Mouse (Mus musculus): ENCODE measurements around the gene 4930432K21Rik.

Gene 4930432K21Rik

GRCm38 (mm10) chr8:84148531-84148850 lies 666 bp downstream of the 4930432K21Rik start:
- peak in 1 of 2 experiments; percentile 27 for DNase-seq

GRCm38 (mm10) chr8:84149181-84149580 lies 1.4 kb downstream of the 4930432K21Rik start:
- DNase-seq = no peak

DNA sequence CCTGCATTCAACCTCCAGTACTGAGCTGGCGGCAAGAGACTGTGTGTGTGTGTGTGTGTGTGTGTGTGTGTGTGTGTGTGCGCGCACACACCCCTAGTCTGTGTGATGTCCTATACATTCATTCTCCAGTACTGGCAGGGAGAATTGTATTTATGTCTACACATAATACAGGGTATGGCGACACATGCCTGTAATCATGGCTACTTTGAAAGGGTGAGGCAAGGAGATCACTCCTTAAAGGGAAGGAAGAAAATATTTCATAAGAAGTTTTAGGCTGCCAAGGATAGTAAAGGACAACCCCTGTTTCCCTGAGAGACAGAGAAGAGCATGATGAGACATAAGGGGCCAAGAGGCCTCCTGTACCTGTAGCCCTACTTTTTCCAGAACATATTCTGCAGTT lies 9.8 kb downstream of the 4930432K21Rik start:
- DNase-seq = no peak

DNA sequence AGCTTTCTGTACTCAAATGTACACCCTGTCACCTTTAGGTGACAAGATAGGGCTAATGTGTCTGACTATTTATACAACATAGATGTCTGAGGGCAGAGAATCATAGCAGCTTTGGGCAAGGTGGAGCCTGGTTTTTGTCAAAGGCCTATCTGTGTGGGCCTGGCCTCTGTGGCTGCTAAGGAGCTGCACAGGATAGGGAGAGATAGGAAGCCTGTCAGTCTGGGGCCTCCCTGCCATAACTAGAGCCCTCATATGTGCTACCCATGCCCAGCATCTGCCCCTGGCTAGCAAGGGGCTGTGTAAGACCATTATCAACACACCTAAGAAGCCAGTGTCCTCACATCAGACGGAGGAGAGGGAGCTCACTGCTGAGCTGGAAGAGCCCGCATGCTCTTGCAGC lies 19.9 kb downstream of the 4930432K21Rik start:
- no peak for DNase-seq

- no peak for DNase-seq
These were observed 22.3 kb downstream of the 4930432K21Rik start for GRCm38 (mm10) chr8:84170096-84170495.

- DNase-seq = peak; percentile 76 to 83
These were observed 26.0 kb downstream of the 4930432K21Rik start for GRCm38 (mm10) chr8:84173861-84174260.

GRCm38 (mm10) chr8:84176560-84176959 lies 28.7 kb downstream of the 4930432K21Rik start:
- DNase-seq = no peak

- DNase-seq = no peak
These were observed 29.6 kb downstream of the 4930432K21Rik start for GRCm38 (mm10) chr8:84177405-84177804.

DNA sequence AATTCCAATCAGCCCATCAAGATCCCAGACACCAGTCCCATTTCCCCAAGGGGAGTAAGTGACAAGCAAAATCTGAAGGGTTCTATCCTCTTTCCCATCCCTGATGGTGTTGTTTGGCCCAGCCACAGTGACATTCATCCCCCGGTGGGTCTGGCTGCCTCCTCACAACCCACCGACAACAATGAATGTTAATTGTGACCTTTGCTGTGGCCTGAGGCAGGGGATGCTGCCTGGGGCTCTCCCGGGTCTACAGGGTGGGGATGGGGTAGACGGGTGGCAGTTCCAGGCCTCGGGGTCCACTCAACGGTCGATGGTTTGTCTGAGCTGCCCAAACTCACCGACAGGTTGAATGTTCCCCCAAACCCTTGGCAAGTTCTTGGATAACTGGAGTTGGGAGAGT lies 30.8 kb downstream of the 4930432K21Rik start:
- no peak for DNase-seq

DNA sequence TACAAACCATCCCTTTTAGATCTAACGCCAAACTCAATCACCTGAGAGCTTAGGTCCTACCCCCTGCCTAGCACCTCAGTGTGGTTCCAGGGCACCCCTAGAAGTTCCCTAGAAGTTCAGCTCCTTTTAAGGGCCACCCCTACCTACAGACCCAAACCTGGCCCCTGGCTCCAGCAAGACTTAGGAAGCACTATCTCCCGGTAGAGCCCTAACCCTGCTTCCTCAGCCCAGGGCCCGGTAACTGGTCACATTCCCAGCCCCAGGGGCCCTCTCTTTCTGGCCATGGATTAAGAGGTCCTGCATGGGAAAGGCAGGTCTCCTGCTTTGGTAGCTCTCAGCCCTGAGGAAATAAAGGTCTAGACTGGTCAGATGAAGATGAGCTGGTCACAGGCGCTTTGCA lies 32.1 kb downstream of the 4930432K21Rik start:
- DNase-seq = no peak

DNA sequence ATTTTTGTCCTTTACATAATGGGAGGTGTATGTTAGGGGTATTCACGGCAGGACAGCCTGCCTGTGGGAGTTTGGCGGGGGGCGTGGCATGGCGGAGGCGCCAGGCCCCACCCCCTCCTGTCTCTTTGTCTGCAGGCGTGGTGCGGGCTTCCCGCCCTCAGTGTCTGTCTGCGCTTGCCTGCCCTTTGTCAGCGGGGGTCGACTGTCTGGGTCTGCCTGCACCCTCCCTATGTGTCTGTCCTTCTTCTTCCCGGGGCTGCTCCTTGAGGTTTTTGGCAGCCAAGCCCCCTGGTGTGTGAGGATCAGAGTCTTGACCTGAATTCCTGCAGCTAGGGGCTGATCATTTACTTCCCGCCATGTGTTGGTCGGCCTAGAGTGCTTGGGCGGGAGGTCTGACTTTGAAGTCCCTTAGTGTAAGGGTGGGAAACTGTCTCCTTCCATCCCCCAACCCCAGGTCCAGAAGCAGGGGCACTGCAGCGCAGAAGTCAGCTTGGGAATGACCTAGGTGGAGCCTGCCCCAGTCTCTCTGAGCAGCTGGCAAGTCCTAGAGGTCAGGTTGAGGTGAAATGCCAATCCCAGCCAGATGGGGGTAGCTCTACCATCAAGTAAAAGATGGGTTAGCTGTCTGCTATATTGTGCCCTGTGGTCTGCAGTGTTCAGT lies 32.8 kb downstream of the 4930432K21Rik start:
- no peak for DNase-seq

DNA sequence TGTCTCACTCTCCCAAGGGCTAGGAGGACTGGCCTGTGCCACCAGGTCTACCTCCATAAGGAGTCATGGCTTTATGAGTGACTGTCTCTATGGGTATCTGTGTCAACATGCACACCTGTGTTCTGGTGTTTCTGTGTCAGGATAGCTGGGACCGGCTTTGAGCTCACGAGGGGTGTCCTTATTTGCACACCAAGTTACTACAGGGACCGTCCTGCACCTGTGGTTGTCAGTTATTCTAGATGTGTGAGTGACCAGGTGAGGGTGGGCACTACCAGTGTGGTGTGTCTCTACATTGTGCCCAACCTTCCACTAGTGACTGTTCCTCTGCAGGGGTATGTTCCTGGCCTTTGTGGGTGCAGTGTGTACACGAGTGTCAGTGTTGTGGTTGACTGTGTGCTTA lies 35.0 kb downstream of the 4930432K21Rik start:
- DNase-seq = no peak

DNA sequence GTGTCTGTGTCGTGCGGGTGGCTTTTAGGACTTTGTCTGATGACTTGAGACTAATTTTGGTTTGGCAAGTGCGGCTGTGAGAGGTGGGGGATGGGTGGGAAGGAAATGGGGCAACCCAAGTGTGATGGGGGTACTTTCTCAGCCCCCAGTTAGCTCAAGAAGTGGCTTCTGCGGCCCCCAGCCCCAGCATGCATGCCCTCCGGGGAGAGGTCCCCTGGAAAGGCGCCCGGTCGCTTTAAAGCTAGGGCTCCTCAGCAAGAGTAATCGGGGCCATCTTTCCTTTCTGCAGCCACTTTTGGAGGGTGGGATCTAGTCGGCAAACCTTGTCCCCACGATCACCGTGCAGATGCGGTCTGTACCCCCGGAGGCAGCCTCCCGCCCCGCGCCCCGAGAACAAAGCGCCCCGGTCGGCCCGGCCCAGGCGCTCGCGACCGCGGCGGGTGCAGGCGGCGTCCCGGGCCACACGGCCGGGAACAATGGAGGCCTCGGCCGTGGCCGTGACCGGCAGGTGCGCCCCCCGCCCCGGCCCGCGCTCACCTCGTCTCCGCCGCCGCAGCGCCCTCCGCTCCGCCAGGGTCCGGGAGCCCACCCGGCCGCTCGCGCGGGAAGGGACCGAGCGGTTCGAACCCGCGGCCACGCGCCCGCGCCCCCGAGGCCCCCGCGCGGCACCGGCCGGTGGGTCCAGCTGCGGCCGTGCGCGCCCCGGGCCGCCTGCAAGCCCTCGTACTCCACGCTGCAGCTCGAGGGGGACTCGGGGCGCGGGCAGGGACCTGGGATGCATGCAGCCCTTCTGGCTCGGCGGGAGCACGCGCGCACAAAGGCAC lies 35.6 kb downstream of the 4930432K21Rik start:
- peak; percentile 39 to 47 for DNase-seq

- DNase-seq = no peak
These were observed 36.5 kb downstream of the 4930432K21Rik start for GRCm38 (mm10) chr8:84184085-84185043.

- DNase-seq = no peak
These were observed 37.3 kb downstream of the 4930432K21Rik start, which contains the start of gene Nanos3 for GRCm38 (mm10) chr8:84185117-84185516. TSS of gene Nanos3 (minus strand) at chr8:84185217.

DNA sequence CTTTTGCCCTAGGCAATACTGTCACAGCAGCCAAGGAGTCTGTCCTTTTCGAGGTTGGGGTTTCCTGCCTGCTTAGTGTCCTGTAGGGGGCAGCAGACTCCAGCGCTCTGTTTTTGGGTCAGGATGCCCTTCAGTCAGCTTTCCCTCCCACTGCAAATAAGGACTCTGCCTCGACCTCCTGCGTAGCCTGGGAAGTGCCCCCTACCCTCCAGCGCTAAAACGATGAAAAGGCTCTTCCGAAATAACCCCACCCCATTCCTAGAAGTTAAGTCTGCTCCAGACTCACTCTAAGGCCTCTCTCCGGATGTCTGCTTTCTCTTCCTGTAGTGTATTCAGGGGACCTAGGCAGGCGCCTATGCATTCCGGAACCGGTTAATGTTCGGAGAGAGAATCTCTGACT lies 38.7 kb downstream of the 4930432K21Rik start:
- DNase-seq = peak; percentile 76 to 82

DNA sequence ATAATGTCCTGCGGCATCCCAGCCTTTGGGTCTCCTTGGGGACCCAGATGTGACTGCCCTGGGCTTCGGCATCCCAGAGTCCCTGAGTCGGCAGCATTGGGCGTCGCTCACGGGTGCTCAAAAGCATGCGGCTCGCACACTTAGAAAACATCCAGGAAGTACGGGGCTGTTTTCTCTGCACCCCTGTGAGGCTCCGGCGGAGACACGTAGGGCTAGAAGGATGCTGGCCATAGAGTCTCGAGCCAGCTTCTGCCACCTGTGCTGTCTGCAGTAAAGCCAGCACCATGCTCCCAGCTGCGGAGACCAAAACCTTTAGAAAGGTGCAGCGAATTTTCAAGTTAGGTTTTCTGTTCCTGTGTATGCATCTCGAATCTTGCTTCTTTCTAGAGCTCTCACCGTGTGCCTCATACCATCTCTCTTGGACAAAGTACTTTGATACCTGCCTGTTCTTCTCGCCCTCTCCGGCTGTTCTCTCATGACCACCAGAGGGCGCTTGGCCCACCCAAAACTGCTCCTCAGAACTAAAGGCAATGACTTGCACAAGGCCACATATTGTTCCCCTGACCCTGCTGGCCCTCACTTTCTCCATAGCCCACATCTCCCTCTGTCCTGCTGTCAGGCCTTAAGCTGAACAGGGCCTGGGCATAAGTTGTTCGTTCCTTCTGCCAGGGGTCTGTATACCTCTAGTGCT lies 39.4 kb downstream of the 4930432K21Rik start:
- peak; percentile 66 to 71 for DNase-seq

DNA sequence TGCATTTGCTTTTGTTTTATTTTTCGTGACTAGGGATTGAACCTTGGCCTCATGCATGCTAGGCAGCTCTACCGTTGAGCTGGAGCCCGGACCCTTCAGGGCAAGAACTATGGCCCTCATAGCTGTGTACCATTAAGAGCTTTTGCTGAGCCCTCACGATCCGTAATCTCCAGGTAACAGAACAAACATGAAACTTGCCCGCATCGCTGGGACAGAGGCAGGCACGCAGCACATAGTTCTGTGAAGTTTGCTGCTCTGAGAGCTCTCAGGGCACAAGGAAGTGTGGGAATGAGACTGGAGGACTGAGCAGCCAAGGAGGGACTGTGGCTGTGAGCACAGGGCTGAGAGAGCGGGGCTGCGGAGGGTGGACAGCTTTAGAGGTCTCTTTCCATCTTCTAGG lies 40.8 kb downstream of the 4930432K21Rik start:
- no peak for DNase-seq

DNA sequence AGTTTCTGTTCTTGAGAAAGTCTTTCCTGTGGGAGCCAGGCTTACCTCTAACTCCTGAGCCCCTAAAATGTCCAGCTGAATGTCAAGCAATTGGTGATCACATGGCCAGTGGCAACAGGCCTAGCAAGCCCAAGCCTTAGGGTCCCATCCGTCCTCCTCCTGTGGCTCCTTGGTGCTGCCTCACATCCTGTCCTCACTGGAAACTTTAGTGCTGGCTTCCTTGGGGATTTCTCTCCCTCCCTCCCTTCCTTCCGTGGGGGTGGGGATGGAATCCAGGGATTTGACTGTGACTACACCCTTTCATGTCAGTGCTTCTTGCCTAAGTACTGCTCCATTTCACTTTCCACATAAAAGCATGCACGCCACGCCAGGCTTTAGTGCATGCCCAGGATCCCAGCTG lies 41.8 kb downstream of the 4930432K21Rik start:
- no peak for DNase-seq

- DNase-seq = no peak
These were observed 42.5 kb downstream of the 4930432K21Rik start for GRCm38 (mm10) chr8:84190191-84190867.

GRCm38 (mm10) chr8:84192023-84192422 lies 44.2 kb downstream of the 4930432K21Rik start:
- no peak for DNase-seq

- DNase-seq = peak; percentile 47 to 66
These were observed 44.7 kb downstream of the 4930432K21Rik start for GRCm38 (mm10) chr8:84192555-84192954.

Data from cerebellum, postnatal 36 days (tissue).